Mouse (Mus musculus): ENCODE measurements at regions not wholly inside any gene's neighbourhood (a gene's known extent, or its start where the extent isn't known, plus 50 kb on each side); places are given as distances from the start of the nearest gene placed in this dataset.

GRCm38 (mm10) chr6:84299936-84300335, 291.5 kb downstream of the Dysf start:
- TF ChIP-seq CEBPB (IDR thresholded peaks at IDR 0.05; ENCODE audit: low read depth): no peak
- no peak for TF ChIP-seq MAX (IDR thresholded peaks at IDR 0.05)
- no peak for TF ChIP-seq FOSL1 (IDR thresholded peaks at IDR 0.05; ENCODE audit: insufficient read depth, low read length, poor library complexity, severe bottlenecking)
- TF ChIP-seq CTCF (IDR thresholded peaks at IDR 0.05; ENCODE audit: control insufficient read depth, insufficient read depth, insufficient read length): no peak

Data from C2C12 (cell line).